Mouse (Mus musculus) testis, adult 2 months (tissue): Measurements from ENCODE around the gene Rap1gap.

ENCODE experiments used
- CTCF ChIP-seq: fragments of 200-500 bp; IDR thresholded peaks from 2 replicates; pipeline ENCODE4 v1.5.1; 2012; ENCODE audit warnings: low read depth, mild to moderate bottlenecking, inconsistent platforms, low read length, moderate library complexity; ENCODE audit not compliant: control insufficient read depth, insufficient read depth, insufficient replicate concordance
- POLR2A ChIP-seq: fragments of 200-500 bp; IDR thresholded peaks from 2 replicates; pipeline ENCODE4 v1.6.1; 2012; ENCODE audit warnings: low read depth, mild to moderate bottlenecking, inconsistent platforms, low read length, moderate library complexity; ENCODE audit not compliant: control insufficient read depth

- TF ChIP-seq POLR2A (no peak), CTCF (no peak)
Measured at GRCm38 (mm10) chr4:137752471-137752870, 87.9 kb downstream of the Rap1gap start.
